Mouse (Mus musculus) layer of hippocampus, postnatal 36 days (tissue): ENCODE results near the gene Fndc10. TPM values are rescaled to one million over a fixed set of nuclear protein-coding genes. Genes with fewer than 3 reads are reported as not detected.
"Not testable (repeated sequence)": the region's sequence is repeated elsewhere in the genome, so short reads cannot be mapped to it uniquely, and the experiment has no call there.

Experiments used
- DNase-seq, 2 experiments: peaks; one replicate each; pipeline ENCODE4 v3.0.0; 2022
- total RNA-seq, 2 experiments: library from RNA; stranded (reverse); gene quantifications; 2 replicates each; pipeline ENCODE4 v1.2.3; 2021

Gene Fndc10
- total RNA-seq, 2 experiments from 2014 or later = 21.8 to 23.0 TPM

GRCm38 (mm10) chr4:155687764-155688163 lies 6.4 kb upstream of the Fndc10 start:
- DNase-seq = not testable (repeated sequence)

GRCm38 (mm10) chr4:155690571-155691375 lies 3.4 kb upstream of the Fndc10 start:
- DNase-seq = peak; percentile 58 to 67

DNA sequence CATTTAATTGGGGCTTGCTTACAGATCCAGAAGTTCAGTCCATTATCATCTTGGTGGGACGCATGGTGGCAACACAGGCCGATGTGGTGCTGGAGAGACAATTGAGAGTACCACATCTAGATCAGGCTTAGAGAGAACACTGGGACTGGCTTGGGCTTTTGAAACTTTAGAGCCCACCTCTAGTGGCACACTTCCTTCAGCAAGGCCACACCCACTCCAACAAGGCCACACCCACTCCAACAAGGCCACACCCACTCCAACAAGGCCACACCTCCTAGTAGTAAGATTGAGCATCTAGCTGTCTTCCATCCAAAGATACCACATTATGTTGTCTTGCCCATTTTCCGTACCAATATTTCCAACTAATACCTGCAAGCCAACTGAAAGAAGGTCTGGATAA lies 1.7 kb upstream of the Fndc10 start:
- DNase-seq = no peak

GRCm38 (mm10) chr4:155694482-155695401 lies 600 bp downstream of the Fndc10 start:
- DNase-seq = peak; percentile 75 to 81

DNA sequence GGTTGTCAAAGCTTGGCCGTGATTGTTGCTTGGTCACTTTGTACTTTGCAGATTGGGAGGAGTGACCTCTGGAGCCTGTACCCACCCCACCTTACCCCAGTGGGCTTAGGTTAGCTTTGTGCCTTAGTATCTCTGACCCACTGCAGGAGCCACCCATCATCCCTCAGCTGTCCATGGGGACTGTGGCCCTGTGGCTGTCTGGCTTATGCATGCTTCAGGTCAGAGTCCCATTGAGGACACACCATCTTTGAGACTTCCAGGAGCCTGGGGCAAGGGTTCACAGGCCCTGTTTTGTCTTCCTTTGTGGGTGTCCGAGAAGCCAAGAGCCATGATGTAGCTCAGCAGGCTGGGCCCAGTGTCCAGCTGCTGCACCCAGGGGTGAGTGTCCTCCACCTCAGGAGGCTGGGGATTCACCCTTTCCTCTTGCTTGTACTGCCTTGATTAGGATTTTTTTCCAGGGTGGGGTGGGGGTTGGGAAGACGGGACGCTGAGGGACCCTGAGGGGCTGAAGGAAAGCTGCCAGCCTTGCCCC lies 1.5 kb downstream of the Fndc10 start:
- no peak for DNase-seq

- DNase-seq = no peak
Observed at GRCm38 (mm10) chr4:155696261-155697255, 2.4 kb downstream of the Fndc10 start.

- no peak for DNase-seq
Observed at GRCm38 (mm10) chr4:155700425-155700824, 6.3 kb downstream of the Fndc10 start.

- no peak for DNase-seq
Observed at GRCm38 (mm10) chr4:155703425-155703929, 9.3 kb downstream of the Fndc10 start.

DNA sequence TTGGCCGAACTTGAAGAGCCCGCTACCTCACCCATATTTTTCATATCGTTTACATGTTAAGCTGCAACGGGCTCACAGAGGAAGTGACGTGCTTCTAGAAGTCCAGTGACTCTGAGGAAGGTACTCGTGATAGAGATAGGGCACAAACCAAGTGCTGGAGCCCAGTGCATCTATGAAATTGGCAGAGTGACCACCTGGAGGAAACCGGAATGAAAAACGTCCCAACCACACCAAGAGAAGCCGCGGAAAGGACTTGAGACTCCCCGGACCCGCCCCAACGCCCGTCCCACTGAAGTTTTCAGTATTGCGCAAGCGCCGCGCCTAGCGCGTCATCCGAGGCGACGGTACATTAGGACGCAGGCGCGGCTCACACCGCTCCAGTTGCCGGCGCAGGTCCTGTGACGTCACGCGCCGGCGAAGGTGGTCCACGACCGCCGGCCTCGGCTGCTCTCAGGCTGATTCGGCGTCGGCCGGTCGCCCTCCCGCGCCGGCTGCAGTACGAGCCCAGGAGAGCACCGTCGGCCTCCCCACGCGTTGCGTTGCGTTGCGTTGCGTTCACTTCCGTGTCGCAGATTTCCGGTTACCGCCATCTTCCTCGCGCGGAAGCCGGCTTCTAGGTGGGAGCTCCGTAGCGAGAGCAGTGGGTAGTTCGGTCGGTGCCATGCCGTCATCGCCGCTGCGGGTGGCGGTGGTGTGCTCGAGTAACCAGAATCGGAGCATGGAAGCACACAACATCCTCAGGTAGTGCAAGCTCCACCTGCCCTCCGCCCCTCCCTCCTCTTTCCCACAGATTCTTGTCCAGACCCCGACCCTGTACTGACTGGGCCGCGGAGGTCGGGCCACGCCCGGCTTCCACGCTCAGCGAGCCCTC lies 10.8 kb downstream of the Fndc10 start, which contains the start of gene Ssu72:
TSS of gene Ssu72 (plus strand) at position 80 of the 871 bp plus-strand sequence.
- DNase-seq = peak; percentile 96 to 97

- no peak for DNase-seq
Observed at GRCm38 (mm10) chr4:155705592-155705929, 11.4 kb downstream of the Fndc10 start.

- no peak for DNase-seq
Observed at GRCm38 (mm10) chr4:155708582-155708981, 14.4 kb downstream of the Fndc10 start.

- DNase-seq = no peak
Observed at GRCm38 (mm10) chr4:155708988-155709387, 14.8 kb downstream of the Fndc10 start.

- DNase-seq = no peak
Observed at GRCm38 (mm10) chr4:155710521-155711252, 16.5 kb downstream of the Fndc10 start.

GRCm38 (mm10) chr4:155721668-155722083 lies 27.5 kb downstream of the Fndc10 start:
- no peak for DNase-seq

DNA sequence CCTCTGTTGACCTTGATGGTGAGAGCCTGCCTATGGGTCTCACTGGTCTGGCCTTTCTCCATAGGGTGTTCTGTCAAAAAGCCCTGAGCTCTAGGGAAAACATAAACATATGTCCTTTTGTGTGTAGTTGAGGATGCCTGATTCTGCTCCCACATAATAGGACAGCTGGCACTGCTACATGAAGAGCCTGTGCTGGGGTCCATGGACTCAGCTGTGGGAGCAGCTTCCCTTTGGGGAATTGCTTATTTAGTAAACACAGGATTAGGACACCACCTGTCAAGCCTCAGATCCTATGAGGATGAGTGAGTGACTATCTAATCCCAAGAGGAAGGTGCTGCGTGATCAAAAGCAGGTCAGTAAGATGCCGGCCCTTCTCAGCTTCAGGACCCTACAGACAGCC lies 33.9 kb downstream of the Fndc10 start:
- DNase-seq = no peak

- DNase-seq = no peak
Observed at GRCm38 (mm10) chr4:155733267-155733666, 39.1 kb downstream of the Fndc10 start.

DNA sequence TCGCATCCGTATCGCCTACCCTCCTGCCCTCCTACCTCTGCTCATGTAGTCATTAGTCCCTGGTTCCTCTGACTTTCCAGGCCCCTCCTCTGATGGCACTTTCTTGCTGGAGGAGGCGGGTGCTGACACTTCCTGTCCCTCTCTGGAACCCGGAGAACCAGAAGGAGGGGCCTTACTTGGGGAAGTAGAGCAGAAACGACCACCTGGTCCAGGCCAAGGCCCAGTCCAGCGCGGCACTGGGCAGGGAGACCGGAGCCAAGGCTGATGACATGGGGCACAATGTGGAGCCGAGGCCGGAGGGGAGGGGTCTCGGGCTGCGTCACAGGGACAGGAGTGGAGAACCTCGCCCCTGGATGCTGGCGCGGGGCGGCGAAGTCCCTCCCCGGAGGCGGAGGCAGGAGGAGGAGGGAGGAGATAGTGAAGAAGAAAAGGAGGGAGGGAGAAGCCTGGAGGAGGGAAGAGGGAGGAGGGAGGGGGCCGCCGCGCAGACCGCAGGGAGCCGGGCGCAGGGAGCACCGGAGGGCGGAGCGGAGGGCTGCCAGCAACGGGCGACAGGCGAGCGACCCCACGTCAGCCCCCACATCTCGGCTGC lies 40.3 kb downstream of the Fndc10 start, which contains the start of gene Tmem240:
TSS of gene Tmem240 (plus strand) at position 451 of the 592 bp plus-strand sequence.
- peak; percentile 90 for DNase-seq

DNA sequence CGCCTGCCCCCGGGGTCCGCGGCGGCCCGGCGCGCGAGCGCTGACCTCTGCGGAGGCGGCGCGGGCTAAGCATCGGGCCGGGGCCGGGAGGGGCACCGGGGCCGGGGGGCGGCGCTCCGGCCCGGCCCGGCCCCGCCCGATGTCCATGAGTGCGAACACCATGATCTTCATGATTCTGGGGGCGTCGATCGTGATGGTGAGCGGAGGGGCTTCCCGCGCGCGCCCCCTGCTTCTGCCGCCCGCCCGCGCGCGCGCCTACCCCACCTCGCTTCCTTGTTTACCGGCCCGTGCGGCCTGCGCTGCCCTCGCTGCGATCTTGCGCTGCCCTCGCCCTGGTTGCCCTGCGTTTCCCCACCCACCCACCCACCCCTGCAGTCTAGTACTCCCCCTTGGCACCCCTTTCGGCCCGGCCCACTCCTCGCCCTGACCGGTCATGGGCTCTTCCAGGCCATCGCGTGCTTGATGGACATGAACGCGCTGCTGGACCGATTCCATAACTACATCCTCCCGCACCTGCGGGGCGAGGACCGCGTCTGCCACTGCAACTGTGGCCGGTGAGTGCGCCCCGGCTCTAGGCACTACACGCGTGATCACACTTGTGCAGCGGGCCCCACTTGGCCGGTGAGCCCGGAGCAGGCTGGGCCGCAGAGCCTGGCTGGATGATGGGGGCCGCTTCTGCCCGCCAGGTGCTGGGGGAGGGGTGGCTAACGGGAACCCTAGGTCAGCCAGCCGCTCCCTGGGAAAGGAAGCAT lies 41.0 kb downstream of the Fndc10 start:
- peak; percentile 36 to 37 for DNase-seq
